Mouse (Mus musculus) stomach, embryonic 14.5 days (tissue): ENCODE measurements around the gene Pkn1. TPM values are rescaled to one million over a fixed set of nuclear protein-coding genes. Genes with fewer than 3 reads are reported as not detected.

Experiments
- ATAC-seq: fragments of 200-750 bp; cut with Nextera tagmentation; 2 replicates; pipeline ENCODE4 v1.8.0; 2017; ENCODE audit warnings: low read depth, moderate TSS enrichment; ENCODE audit not compliant: insufficient number of reproducible peaks, insufficient read depth, low FRiP score
- H3K27ac ChIP-seq: fragments of 300-500 bp; sonication (generic); 2 replicates; pipeline ENCODE4 v1.5.1; 2014; ENCODE audit warnings: mild to moderate bottlenecking, low read length, moderate library complexity, mixed read lengths
- H3K27me3 ChIP-seq: fragments of 300-500 bp; sonication (generic); 2 replicates; pipeline ENCODE4 v1.6.1; 2014; ENCODE audit warnings: low read length, control low read depth, mixed read lengths; ENCODE audit not compliant: control insufficient read depth, insufficient read depth
- H3K36me3 ChIP-seq: fragments of 300-500 bp; sonication (generic); 2 replicates; pipeline ENCODE4 v1.6.1; 2014; ENCODE audit warnings: mild to moderate bottlenecking, control low read depth, low read length, moderate library complexity, mixed read lengths; ENCODE audit not compliant: control insufficient read depth, insufficient read depth
- H3K4me1 ChIP-seq: fragments of 300-500 bp; sonication (generic); 2 replicates; pipeline ENCODE4 v1.6.1; 2014; ENCODE audit warnings: low read length, control low read depth, mixed read lengths; ENCODE audit not compliant: control insufficient read depth, insufficient read depth
- H3K4me2 ChIP-seq: fragments of 300-500 bp; sonication (generic); replicated peaks from 2 replicates; pipeline ENCODE4 v1.6.1; 2014; ENCODE audit warnings: low read depth, low read length, control low read depth
- H3K4me3 ChIP-seq: fragments of 300-500 bp; sonication (generic); 2 replicates; pipeline ENCODE4 v1.5.1; 2014; ENCODE audit warnings: low read depth, low read length, control low read depth
- H3K9ac ChIP-seq: fragments of 300-500 bp; sonication (generic); replicated peaks from 2 replicates; pipeline ENCODE4 v1.6.1; 2014; ENCODE audit warnings: low read depth, mild to moderate bottlenecking, control low read depth, low read length, moderate library complexity, mixed read lengths
- H3K9me3 ChIP-seq: fragments of 300-500 bp; sonication (generic); 2 replicates; pipeline ENCODE4 v1.6.1; 2016; ENCODE audit warnings: low read depth, low read length, control low read depth; ENCODE audit not compliant: control insufficient read depth
- WGBS: fragments of 180-500 bp; shearing (Covaris S2); extraction: QIAGEN DNeasy Blood & Tissue Kit; methylation state at CpG from one replicate; pipeline ENCODE4 v1.1.7; 2014; 5-methylcytosine and 5-hydroxymethylcytosine counted together
- polyA plus RNA-seq: library from polyadenylated mRNA; unstranded; fragments of >200 nt; fragmentation: Nextera tagmentation; extraction: Ambion mirVana; gene quantifications from 2 replicates; pipeline ENCODE4 v1.2.1, GENCODE M21; 2014

Gene Pkn1
- polyA plus RNA-seq, 1 experiment from 2014 or later = 30.1 TPM

GRCm38 (mm10) chr8:83648031-83648430 lies 50.9 kb downstream of the Pkn1 start:
- ATAC-seq = no peak
- H3K9me3 ChIP-seq = no peaks in the 10 kb centered on the region
- H3K27ac ChIP-seq = no peak overlapping the region
- no peaks in the 10 kb centered on the region for H3K27me3 ChIP-seq
- no peaks in the 10 kb centered on the region for H3K36me3 ChIP-seq
- no peak overlapping the region for H3K9ac ChIP-seq
- 92% methylated on average over 4 of the region's 4 CpGs for WGBS
- no peak overlapping the region for H3K4me2 ChIP-seq
- H3K4me3 ChIP-seq = no peak overlapping the region
- H3K4me1 ChIP-seq = peaks cover 4% of the 10 kb centered on the region; the same call in 1 of the 2 replicates

GRCm38 (mm10) chr8:83647511-83647910 lies 51.5 kb downstream of the Pkn1 start:
- Histone ChIP-seq H3K4me1 (peaks cover 4% of the 10 kb centered on the region; the same call in 1 of the 2 replicates), H3K4me3 (no peak overlapping the region), H3K27ac (no peak overlapping the region), H3K36me3 (no peaks in the 10 kb centered on the region), H3K27me3 (no peaks in the 10 kb centered on the region), H3K9me3 (no peaks in the 10 kb centered on the region), H3K4me2 (no peak overlapping the region), H3K9ac (no peak overlapping the region)
- 96% methylated on average over 11 of the region's 11 CpGs for WGBS
- no peak for ATAC-seq

DNA sequence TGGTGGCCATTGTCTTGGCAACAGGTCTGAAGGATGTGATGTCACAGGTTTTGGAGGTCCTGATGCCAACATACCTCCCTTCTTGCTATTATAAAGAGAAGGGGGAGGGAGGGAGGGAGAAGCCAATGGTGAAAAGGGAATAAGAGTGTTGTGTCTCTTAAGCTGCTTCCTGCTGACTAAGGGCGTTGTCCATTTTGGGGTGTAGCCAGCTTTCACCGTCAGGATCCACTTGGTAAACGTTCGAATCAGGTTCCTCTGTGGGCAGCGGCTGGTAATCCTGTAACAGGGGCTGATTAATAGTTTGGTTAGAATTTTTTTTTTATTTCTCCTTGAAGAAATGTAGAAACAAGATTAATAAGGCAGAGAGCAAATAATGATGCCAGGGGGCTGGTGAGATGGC lies 59.3 kb downstream of the Pkn1 start:
- H3K4me1 ChIP-seq = no peaks in the 10 kb centered on the region
- H3K27ac ChIP-seq = no peak overlapping the region
- H3K9me3 ChIP-seq = no peaks in the 10 kb centered on the region; the same call in 1 of the 2 replicates
- no peaks in the 10 kb centered on the region for H3K27me3 ChIP-seq
- H3K4me2 ChIP-seq = no peak overlapping the region
- no peak for ATAC-seq
- H3K36me3 ChIP-seq = no peaks in the 10 kb centered on the region
- WGBS = 50% methylated on average over 5 of the region's 5 CpGs
- no peak overlapping the region for H3K4me3 ChIP-seq
- H3K9ac ChIP-seq = no peak overlapping the region

DNA sequence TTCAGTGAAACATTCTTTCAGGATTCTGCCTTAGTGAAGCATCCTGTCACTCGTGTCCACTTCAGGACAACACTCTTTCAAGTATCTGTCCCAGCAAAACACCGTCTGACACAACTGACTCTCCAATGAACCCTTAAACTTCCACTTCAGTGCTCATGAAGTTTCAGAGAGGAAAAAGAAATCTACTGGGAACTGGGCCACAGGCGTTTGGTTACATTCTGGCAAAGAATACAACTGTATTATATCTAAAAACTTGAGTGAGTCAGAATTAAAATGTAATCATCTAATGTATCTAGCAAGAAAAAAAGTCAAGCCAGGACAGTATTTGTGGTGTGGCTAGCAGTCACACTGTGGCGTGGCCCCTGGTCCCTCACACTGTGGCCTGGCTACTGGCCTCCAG lies 60.1 kb downstream of the Pkn1 start:
- Histone ChIP-seq H3K9ac (no peak overlapping the region), H3K36me3 (no peaks in the 10 kb centered on the region), H3K4me3 (no peak overlapping the region), H3K27me3 (no peaks in the 10 kb centered on the region), H3K4me1 (no peaks in the 10 kb centered on the region), H3K4me2 (no peak overlapping the region), H3K9me3 (no peaks in the 10 kb centered on the region; the same call in 1 of the 2 replicates), H3K27ac (no peak overlapping the region)
- WGBS = 72% methylated on average over 4 of the region's 4 CpGs
- no peak for ATAC-seq

DNA sequence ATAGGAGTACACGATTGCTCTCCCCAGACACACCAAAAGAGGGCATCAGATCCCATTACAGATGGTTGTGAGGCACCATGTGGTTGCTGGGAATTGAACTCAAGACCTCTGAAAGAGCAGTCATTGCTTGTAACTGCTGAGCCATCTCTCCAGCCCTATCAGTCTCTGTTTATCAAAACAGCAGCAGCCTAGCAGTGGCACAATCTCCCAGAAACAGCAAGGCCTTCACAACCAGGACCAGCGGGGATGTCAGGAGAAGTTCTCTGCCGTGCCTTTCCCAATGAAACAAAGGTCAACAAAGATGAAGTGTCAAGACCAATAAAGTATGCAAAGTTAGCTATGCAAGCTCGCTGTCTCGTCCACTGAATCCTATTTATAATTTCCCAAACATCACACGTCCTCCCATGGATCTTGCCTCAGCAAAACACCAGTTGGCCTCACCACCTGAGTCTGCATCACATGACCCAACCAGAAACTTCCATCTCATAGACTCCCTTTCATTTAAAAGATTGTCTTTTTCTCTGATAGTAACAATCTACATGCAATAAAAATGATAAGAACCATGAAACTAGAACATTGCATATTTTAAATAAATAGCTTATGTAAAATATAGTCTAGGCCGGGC lies 66.8 kb downstream of the Pkn1 start:
- 80% methylated on average over 7 of the region's 7 CpGs for WGBS
- H3K4me1 ChIP-seq = no peaks in the 10 kb centered on the region
- H3K9ac ChIP-seq = no peak overlapping the region
- ATAC-seq = no peak
- no peaks in the 10 kb centered on the region for H3K27me3 ChIP-seq
- no peak overlapping the region for H3K27ac ChIP-seq
- no peak overlapping the region for H3K4me3 ChIP-seq
- H3K36me3 ChIP-seq = no peaks in the 10 kb centered on the region
- H3K4me2 ChIP-seq = no peak overlapping the region
- no peaks in the 10 kb centered on the region; the same call in 1 of the 2 replicates for H3K9me3 ChIP-seq

DNA sequence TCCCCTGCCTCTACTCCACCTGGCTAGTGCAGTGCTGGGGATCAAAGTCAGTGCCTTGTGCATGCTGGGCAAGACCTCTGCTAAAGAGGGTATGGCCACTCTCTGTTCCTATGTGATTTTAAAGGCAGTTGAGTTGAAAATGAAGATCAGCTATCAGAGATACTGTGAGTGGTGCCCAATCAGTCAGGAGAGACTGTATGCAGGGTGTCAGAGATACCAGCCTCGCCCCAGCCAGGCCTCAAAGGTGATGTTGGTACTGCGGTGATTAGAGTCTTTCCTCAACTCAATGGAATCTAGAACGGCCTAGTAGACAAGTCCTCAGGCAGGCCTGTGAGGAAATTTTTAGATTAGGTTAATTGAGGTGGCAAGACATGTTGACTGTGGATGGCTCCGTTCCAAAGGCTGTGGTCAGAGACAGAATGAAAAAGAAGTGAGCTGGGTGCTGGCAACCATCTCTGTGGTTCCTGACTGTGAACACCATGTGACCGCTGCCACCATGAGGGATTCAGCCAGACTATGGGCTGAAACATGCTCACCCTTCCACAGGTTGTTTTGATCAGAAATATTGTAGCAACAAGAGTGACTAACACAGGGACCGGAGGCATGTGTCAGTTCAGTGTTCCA lies 73.2 kb downstream of the Pkn1 start:
- H3K9ac ChIP-seq = no peak overlapping the region
- H3K27me3 ChIP-seq = no peaks in the 10 kb centered on the region
- no peaks in the 10 kb centered on the region for H3K9me3 ChIP-seq
- H3K36me3 ChIP-seq = no peaks in the 10 kb centered on the region
- 86% methylated on average over 6 of the region's 6 CpGs for WGBS
- H3K4me2 ChIP-seq = no peak overlapping the region
- ATAC-seq = no peak
- no peaks in the 10 kb centered on the region for H3K4me1 ChIP-seq
- no peak overlapping the region for H3K27ac ChIP-seq
- no peak overlapping the region for H3K4me3 ChIP-seq

GRCm38 (mm10) chr8:83624739-83625138 lies 74.2 kb downstream of the Pkn1 start:
- no peak overlapping the region for H3K9ac ChIP-seq
- H3K4me3 ChIP-seq = no peak overlapping the region
- H3K36me3 ChIP-seq = no peaks in the 10 kb centered on the region
- 31% methylated on average over 3 of the region's 3 CpGs for WGBS
- H3K27ac ChIP-seq = no peak overlapping the region
- H3K27me3 ChIP-seq = no peaks in the 10 kb centered on the region
- no peak for ATAC-seq
- no peak overlapping the region for H3K4me2 ChIP-seq
- H3K9me3 ChIP-seq = no peaks in the 10 kb centered on the region
- no peaks in the 10 kb centered on the region for H3K4me1 ChIP-seq

- H3K4me2 ChIP-seq = no peak overlapping the region
- no peaks in the 10 kb centered on the region for H3K36me3 ChIP-seq
- H3K4me3 ChIP-seq = no peak overlapping the region
- H3K9ac ChIP-seq = no peak overlapping the region
- no peak overlapping the region for H3K27ac ChIP-seq
- H3K27me3 ChIP-seq = no peaks in the 10 kb centered on the region
- H3K4me1 ChIP-seq = no peaks in the 10 kb centered on the region
- ATAC-seq = no peak
- WGBS = 86% methylated on average over 7 of the region's 7 CpGs
- H3K9me3 ChIP-seq = no peaks in the 10 kb centered on the region
These were observed 75.4 kb downstream of the Pkn1 start for GRCm38 (mm10) chr8:83623549-83623948.
